Mouse (Mus musculus) spleen, adult 2 months (tissue): Measurements from ENCODE around the gene Gm28551.

Experiments used
- CTCF ChIP-seq: fragments of 200-500 bp; IDR thresholded peaks from 2 replicates; pipeline ENCODE4 v1.5.1; 2011; ENCODE audit warnings: mild to moderate bottlenecking, inconsistent platforms; ENCODE audit not compliant: insufficient read depth, insufficient read length, insufficient replicate concordance; ENCODE audit errors: extremely low read depth
- POLR2A ChIP-seq: fragments of 200-500 bp; IDR thresholded peaks from 2 replicates; pipeline ENCODE4 v1.6.1; 2011; ENCODE audit warnings: low read depth, low read length, inconsistent platforms

DNA sequence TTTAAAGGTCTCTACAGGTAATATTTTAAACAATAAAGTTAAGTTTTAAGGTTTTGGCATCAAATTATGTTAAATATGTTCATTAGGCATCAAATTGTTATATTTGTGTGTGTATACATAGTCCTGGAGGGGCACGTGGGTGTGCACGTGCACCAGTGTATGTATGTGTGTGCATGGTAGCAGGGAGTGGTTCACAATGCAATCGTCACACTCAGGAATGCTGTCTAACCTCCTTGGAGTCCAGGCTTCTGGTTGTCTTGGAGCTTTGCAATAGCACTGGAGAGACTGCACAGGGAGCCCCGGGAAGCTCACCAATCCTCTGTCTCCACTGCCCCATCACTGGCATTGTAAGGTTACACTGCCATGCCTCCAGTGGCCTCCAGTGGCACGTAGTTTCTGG, 29.2 kb downstream of the Gm28551 start:
- TF ChIP-seq POLR2A: no peak
- TF ChIP-seq CTCF: no peak
